Mouse (Mus musculus) gastrocnemius, adult 8-10 months (tissue): ENCODE results near the gene Ptpn3. TPM values are rescaled to one million over a fixed set of nuclear protein-coding genes. Genes with fewer than 3 reads are reported as not detected.
"Not testable (repeated sequence)": the region's sequence is repeated elsewhere in the genome, so short reads cannot be mapped to it uniquely, and the experiment has no call there.

ENCODE experiments used
- DNase-seq, 2 experiments: peaks; one replicate each; pipeline ENCODE4 v3.0.0; 2022; ENCODE audit warnings: low spot score in 2 of 2
- total RNA-seq, 4 experiments: library from RNA; stranded (reverse); gene quantifications; 2 replicates each; pipeline ENCODE4 v1.2.4; 2022

Ptpn3 gene
- total RNA-seq, 4 experiments from 2014 or later, result 30.8 to 43.4 (median 37.4) TPM

GRCm38 (mm10) chr4:57299701-57300468 is 1.8 kb downstream of the Ptpn3 start:
- DNase-seq, result peak; percentile 38 to 46

DNA sequence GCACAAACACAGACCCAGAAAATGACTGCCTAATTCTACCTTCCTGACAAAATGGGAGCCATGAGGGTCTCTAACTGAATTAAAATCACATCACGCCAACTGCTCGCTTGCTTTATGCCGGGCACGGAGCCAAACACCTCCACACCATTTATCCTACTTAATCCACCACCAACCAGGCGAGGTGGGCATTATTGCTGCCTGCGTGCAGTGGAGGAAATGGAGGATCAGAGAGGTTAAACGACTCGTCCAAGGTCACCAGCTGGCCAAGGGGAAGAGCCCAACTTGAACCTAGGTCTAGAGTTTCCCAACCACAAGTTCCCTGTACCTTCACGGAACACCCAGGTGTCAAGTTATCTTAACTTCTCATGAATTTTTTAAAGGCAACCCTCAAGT is 2.3 kb downstream of the Ptpn3 start:
- no peak for DNase-seq

DNA sequence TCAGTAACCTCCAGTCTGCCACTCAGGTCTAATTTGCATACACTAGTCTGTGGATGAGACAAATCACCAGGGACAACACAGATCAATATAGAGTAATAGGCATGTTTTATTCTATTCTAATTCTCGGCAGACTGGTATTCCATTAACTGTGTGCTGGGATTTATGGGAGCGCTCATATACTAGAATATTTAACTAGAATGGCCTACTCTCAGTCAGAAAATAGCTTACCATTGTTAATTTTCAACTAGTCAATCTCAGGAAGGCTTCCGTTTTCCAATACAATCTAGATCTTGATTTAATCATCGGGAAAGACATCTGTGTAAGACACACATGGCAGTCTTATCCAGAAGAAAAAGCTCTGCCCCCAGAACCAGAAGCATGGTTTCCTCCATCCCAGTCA is 3.5 kb downstream of the Ptpn3 start:
- DNase-seq, result no peak

DNA sequence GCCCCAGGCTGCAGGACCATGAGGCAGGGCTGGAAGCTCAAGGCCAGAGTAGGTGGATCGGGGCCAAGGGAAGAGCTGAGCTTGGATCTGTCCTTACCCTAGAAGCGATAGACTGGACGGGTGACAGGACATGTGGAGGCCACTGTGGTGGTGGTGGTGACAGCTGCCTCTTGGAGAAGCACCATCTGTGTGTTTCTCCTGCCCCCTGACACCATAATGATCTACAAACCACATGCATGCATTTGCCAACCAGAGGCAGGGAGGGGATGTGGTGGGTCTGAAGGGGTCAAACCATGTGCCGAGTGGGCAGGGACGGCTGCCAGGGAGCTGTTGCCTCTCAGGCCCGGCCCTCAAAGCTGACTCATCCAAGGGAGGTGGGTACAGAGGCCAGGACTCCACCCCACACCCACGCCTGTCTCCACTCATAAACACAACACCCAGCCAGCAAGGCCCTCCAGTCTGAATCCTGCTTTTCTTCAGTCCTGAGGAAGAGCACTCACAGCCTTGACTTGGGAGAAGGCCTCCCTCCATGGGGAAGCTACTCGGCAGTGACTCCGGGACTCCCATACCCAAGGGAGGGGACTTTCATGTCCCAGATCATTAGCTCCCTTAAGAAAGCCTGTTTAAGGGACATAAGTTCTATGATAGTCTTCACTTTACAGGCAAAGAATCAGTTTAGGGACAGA is 6.5 kb downstream of the Ptpn3 start:
- DNase-seq, result peak; percentile 75 to 80

GRCm38 (mm10) chr4:57292670-57293069 is 9.0 kb downstream of the Ptpn3 start:
- no peak for DNase-seq

- no peak for DNase-seq
Observed at GRCm38 (mm10) chr4:57290049-57290448, 11.6 kb downstream of the Ptpn3 start.

- no peak for DNase-seq
Observed at GRCm38 (mm10) chr4:57287808-57288207, 13.8 kb downstream of the Ptpn3 start.

- no peak for DNase-seq
Observed at GRCm38 (mm10) chr4:57285251-57285650, 16.4 kb downstream of the Ptpn3 start.

DNA sequence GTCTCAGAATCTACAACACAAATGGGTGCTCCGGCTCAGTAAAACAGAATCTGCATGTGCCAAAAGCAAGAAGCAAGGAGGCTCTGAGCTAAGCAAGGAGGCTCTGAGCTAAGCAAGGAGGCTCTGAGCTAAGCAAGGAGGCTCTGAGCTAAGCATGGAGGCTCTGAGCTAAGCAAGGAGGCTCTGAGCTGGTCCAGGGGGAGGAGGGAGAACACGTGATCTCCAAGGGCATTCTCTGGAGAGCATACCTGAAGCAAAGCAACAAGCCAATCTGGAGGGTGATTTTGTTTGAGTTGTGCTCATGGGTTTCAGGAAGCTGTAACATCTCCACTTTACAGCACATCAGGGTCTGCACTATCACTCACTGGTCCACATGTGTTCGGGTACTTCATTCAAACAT is 18.4 kb downstream of the Ptpn3 start:
- no peak for DNase-seq

DNA sequence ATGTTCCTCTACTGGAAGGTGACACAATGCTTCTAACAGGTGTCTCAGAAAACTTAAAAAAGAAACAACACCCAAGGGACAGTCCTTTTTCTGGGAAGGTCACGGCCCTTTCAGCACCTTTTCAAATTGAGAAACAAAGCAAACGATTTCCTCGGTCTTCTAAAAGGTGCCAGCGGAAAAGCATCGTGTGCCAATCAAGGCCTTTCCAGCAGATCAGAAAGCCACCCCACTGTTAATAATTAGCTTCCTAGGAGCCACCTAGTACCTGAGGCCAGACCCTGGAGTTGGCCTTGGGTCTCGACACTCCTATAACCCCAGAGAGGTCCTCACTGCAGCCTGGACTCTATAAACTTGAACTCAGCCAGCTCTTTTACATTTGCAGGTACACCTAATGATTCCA is 19.0 kb downstream of the Ptpn3 start:
- no peak for DNase-seq

DNA sequence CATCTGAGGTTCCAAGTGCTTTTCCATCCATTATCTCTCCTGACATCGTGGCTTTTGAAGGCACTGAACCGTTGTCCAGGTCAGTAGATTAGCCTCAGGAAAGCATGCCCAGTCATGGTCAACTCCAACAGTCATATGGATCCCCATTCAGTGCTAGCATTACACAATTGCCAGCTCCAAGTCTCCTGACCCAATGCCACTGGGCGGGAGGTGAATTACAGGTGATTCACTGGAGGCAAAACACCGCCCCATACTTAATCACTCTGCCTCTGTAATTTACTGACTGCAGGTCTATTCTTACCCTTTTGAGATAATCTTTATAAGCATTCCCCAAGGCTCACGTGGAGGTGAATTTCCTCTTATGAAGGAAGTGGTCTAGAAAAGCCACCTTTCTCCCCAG is 19.5 kb downstream of the Ptpn3 start:
- no peak for DNase-seq

DNA sequence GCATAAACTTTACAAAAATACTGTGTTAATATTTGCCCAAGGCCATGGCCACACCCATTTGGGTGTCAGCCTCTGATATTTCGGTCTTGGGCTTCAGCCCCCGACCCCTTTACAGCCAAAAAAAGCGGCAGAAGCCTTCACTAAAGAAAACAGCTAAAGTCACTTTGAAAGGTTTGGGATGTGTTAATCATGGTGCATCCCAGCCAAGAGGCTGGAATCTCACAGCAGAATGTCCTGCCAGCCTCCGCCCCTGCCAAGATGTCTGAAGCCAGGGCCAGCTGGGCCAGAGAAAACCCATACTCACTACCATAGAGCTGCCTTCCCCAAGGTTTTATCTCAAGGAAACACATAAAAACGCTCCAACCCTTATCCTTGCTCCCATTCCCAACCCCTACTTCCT is 20.7 kb downstream of the Ptpn3 start:
- DNase-seq, result peak; percentile 53 to 66

- DNase-seq, result no peak
Observed at GRCm38 (mm10) chr4:57279229-57279628, 22.4 kb downstream of the Ptpn3 start.

DNA sequence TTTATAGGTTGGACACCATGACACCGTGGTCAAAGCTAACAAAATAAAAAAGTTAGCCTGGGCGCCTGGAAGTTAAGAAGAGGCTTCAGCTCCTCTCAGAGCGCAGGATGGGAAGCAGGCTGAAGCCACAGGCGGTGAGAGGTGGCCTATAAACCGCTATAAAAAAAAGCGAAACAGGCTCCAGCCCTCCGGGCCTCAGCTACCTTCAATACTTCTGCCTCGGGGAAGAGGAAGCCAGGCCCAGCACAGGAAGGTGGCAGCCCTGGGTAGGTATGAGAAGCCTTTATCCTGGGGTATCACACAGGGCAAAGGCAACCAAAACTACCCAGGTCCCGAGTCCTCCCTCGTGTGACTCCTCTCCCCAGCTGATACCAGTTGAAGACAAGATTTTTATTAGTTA is 22.8 kb downstream of the Ptpn3 start:
- no peak for DNase-seq

DNA sequence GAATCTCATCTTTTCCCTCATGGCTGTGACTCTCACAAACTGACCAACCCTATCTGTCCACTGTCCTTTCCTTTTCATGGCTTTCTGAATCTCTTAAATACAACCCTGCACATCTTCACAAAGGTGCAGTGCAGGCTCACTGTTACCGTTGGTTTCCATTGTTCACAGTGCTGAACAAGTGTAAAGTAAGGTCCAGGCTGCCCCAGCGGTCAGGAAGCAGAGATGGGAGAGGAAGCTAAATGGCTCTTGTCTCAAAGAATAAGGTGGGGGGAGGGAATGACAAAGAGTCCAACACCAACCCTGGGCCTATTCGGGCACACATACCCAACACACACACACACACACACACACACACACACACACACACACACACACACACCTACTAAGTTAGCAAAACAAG is 24.0 kb downstream of the Ptpn3 start:
- DNase-seq, result no peak

- DNase-seq, result no peak
Observed at GRCm38 (mm10) chr4:57275116-57275743, 26.4 kb downstream of the Ptpn3 start.

GRCm38 (mm10) chr4:57273532-57274502 is 27.8 kb downstream of the Ptpn3 start:
- no peak for DNase-seq

- DNase-seq, result no peak
Observed at GRCm38 (mm10) chr4:57270991-57271390, 30.6 kb downstream of the Ptpn3 start.

DNA sequence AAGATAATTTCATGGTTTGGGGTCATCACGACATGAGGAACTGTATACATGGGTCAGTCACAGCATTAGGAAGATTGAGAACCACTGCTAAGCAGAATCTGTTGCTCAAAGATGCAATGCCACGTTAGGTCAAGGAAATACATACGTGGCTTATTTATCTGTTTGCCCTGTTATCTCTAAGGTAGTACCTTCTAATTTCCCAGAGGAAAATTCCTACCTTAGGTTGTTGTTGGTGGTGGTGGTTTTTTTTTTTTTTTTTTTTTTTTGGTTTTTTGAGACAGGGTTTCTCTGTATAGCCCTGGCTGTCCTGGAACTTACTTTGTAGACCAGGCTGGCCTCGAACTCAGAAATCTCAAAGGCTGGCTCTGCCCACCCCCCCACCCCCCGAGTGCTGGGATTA is 31.1 kb downstream of the Ptpn3 start:
- DNase-seq, result not testable (repeated sequence)

GRCm38 (mm10) chr4:57269344-57269743 is 32.3 kb downstream of the Ptpn3 start:
- DNase-seq, result peak in 1 of 2 experiments; percentile 45

DNA sequence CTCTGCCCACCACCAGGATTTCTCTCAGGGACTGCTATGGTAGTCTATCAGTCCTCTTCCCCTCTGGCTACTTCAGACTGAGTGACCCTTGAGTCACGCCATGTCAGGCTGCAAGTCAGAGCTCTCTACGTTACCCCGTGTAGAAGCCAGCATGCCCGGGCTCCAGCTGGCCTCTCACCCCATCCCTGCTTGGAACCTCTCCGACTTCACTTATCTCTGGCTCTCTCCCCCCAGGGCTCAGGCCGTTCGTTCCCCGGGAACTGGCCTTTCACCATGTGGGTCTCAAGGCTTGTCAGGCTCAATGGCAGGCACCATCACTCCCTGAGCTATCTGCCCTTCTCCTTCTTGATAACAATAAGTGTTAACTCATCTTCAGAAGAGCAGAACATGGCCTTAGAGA is 33.3 kb downstream of the Ptpn3 start:
- no peak for DNase-seq
